Mouse (Mus musculus): Measurements from ENCODE around the gene Dlst.
A peak's percentile ranks its signal among the peaks of the same experiment; 100 is the strongest.
"Not testable (repeated sequence)": the region's sequence is repeated elsewhere in the genome, so short reads cannot be mapped to it uniquely, and the experiment has no call there.

The Dlst gene

DNA sequence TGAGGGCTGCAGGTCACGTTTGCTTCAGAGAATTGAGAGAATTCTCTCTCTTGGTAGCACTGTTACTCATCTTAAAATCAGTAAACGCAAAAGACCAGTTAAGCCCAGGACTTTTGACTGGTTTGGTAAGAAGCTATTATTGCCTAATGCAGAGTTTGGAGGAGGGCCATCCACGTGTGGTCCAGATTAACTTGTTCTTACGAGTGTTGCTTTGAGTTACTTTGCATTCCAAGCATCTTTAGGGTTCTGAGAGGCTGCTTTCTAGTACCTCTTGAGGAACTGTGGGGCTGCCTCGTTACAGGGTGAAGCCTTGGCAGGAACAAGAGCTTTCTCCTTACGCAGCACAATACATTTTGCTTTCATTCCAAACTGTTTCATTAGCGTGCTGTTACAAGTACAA is 5.0 kb downstream of the Dlst start:
- DNase-seq: peak; percentile 51 to 67

DNA sequence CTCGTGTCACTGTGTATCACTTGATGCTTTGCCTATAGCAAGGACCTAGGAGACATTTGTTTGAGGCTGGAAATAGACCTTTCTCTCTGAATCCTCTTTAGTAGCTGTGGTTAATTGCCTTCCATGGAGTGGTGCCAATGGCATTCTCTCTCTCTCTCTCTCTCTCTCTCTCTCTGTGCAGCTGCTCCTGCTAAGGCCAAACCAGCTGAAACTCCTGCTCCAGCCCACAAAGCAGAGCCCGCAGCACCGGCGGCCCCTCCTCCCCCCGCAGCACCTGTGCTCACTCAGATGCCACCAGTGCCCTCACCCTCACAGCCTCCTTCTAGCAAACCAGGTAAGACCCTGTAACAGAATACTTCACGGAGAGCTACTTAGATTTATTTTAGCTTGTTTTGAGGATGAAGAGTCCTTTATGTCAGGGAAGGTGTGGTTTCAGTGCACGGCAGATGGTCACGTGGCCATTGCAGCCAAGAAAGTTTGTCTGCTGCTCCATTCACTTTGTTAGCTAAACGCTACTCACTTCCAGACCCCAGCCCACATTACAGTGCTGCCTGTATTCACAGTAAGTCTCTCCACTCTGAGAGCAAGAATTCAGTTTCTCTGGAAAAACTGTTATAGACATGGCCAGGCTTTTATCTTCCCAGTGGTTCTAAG is 11.3 kb downstream of the Dlst start:
- no peak for DNase-seq

DNA sequence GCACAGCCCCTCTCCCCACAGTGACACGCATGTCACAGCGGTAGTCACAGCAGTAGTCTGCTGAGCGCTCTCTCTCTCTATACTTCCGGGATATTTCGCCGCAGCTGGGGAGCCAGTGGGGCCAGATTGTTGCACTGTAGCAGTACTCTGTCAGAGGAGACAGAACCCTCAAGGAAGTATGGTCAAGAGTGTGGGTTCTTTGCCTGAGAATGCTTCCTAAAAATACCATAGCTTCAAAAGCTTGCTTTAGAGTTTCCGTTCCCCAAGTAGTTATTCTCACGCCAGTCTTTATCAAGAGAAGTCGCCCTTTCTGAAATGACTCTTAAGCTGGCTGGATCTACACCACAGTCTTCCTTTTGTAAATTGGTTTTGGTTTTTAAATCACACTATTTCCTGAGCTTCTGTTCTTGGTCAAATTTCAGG is 12.5 kb downstream of the Dlst start:
- no peak for DNase-seq

DNA sequence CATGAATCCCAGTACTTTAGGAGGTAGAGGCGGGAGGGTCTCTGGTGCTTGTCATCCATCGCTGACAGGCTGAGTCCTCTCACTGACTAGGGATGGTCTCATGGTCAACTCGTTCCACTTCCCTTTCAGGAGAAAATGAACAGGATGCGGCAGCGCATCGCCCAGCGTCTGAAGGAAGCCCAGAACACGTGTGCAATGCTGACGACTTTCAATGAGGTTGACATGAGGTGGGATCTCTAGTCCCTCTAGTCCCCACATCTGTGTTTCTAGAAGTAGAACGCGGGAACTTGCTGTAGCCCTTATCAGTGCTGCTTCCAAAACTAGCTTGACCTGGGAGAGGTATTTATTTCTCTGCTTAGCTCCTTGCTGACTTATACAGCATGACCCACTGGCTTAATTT is 13.0 kb downstream of the Dlst start:
- no peak for DNase-seq

DNA sequence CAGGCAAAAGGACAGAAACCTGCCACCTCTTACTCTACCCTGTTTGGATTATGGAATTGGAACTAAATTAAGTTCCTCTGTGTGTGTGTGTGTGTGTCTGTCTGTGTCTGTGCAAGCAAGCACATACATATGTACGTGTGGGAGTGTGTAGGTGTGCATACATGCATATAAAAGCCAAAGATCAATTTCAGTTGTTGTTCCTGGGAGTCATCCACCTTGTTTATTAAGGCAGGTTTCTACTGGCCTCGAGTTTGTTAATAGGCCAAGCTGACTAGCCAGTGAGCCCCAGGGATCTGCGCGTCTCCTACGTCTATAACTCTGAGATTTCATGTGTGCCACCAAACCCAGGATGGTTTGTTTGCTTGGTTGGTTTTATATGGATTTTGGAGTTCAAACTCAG is 14.1 kb downstream of the Dlst start:
- no peak for DNase-seq

DNA sequence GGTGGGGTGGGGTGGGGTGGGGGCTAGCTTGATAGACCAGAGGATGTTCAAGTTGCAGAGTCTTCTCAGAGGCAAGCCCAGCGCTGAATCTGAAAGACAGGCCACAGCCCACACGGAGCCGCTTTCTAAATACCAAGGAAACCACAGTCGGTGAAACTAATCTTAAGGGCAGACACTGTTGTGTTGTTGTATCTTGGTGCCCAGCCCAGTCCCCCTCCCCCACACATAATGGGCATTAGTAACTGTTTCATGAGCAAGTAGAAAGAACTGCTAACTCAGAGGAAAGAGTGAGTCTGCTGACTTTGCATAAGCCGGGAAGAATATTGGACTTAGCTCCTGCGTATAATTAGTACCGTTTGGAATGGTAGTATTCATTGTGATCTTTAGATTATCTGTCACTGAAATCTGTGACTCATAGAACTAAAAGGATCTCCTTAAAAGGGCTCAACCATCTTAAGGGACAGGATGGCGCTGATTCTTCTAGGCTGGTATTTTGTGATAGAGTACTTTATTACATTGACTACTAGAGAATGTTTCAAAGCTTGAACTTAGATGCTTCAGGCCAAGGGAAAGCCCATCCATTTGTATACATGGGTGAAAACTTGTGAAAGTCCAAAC is 16.5 kb downstream of the Dlst start:
- DNase-seq: no peak

DNA sequence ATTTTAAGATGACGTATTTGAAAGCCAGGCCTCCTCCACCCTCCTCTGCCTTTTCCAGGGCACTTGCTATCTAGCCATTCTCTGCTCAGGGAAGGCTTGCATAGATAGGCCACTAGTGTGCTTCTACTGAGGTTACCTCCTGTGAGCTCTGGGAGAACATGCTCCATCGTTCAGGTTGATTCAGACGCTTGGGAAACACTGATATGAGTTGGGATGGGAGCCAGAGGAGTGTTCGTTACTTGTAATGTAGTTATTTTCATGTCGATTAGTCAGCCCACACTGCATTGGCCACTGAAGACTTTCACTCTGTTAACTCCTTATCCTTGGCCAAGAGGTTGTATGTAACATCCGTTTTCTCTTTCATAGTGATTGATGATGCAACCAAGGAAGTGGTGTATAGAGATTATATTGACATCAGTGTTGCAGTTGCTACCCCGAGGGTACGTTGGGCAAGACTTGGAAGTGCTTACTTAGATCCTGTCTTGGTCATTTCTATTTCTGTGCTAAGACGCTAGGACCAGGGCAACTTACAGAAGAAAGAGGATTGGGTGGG is 18.9 kb downstream of the Dlst start:
- no peak for DNase-seq

DNA sequence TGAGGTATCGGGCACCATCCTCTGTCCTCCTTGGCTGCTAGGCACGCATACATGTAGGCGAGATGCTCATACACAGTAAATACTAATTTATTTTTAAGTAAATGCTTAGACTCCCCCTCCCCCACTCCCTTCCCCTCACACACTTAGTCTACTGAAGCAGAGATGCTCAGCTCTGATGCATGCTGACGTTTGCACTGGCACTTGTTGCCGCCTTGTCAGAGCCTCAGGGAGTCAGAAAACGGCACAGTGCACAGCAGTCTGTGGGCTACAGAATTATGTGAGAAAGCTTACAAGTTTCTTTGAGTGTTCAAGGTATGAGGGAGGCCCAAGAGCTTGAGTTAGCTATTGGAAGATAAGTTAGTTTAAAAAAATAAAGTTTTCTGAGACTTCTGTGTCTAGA is 20.7 kb downstream of the Dlst start:
- DNase-seq: no peak

DNA sequence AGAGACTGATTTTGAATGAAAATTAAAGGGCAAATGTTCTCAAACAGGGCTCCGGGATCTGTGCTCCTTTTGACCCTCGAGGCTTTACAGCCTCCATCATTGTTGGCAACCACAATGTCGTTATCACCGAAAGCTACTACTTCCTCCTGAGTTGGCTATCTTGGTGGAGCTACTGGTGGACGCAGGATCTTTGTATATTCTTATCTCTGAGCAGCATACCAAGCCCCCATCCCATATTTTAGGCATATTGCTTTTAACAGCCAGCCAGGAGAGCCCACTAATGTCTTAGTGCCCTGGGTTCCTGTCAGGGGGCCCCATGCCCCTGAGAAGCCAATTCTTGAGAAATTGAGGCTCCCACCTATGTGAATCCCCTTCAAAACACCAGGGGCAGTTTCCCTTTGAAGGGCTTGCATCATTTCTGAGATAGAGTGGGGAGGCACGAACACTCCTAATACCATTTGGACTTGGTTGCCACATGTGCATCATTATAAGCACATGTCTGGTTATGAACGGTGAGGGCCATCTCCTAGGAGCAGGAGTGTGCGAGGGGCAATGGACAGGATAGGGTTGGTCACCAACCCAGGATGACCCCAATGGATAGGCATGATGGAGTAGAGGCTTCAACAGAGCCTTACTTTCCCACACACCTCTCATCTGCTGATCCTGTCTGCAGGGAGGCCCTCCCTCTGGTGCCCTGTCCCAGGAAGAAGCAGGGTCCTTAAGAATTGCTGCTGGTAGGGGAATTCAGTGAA is 23.6 kb downstream of the Dlst start:
- DNase-seq: no peak

DNA sequence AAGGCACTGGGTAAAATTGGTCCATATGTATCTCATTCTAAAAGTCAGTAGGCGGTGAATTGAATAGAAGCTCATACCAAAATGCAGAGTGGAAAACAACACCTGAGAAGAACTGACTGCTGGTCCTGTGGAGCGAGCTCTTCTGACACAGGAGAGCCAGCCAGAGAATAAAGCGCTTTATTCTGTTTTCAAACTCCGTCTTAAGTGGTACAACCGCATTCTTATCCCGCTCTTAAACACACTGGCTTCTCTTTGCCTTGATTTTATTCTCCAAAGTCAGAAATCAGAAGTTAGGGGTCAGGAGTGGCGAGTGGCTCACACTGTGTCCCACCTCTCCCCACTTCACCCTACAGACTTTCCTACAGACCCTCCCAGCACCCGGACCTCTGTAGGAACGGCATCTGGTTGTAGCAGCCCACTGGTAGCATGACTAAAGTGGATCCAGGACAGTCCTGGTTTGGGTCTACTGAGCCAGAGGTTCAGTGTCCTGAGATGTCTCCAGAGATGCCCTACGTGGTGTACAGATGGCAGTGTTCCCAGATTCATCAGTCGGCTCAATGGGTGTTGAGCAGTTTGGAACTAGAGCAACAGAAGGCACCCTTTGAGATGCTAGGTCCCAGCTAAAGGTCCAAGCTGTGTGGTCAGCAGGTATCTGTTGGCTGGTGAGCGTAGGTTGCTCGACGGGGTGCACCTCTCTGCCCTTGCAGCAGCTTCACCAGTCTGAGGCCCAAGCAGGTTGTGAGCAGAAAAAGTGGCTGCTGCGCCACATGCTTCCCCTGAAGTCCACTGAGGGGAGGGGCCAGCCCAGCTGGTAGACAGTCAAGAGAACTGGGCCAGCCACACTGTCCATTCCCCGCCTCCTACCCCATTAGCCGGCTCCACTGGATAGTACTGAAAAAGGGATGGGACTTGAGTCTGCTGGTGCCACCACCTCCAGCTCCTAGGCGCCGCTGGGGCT is 25.2 kb downstream of the Dlst start:
- DNase-seq: peak in 1 of 2 experiments; percentile 50

DNA sequence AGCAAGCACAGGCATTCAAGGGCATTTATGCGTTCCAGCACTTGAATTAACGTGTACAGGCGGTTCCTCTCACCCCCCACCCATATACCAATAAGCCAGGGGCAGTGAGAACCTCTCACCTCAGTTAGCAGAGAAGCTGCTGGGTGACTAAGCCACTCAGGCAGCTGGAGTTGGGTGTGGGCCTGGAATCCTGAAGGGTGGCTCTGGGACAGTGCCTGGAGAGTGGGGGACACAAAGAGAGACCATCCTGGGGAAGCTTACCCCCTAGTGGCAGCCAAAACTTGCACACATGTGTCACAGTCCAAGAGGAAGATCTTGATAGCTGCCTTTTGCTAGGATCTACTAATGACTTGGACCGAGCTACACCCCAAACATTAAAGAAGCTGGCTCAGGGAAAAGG is 26.0 kb downstream of the Dlst start:
- no peak for DNase-seq

DNA sequence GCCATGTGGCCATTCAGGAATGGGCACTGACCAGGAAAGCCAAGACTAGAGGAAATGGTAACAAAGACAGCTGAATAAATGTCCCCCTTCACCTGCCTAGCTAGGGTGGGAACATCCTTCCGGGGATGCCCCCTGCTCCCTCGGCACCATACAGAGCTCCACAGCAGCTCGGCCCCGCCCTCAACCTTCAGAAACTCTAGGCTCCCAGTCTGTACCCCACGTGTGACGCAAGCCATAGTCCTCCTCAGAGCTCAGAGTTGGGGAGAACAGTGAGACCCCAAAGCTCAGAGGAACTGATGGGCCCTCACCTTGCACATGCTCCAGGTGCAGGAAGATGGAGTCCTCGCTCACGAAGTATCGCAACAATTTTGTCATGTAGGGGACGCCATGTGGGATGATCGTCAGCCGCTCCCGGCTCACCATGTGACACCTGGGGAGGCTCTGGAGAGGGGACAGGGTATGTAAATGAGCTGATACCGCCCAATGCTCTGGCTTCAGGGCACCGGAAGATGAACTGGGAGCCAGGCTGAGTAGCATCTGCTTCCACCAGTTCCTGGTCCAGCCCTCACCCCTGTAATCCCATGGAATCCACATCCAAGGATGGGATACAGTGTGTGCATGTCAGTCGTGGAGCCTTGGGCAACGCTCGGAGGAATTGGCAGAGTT is 29.5 kb downstream of the Dlst start:
- no peak for DNase-seq

DNA sequence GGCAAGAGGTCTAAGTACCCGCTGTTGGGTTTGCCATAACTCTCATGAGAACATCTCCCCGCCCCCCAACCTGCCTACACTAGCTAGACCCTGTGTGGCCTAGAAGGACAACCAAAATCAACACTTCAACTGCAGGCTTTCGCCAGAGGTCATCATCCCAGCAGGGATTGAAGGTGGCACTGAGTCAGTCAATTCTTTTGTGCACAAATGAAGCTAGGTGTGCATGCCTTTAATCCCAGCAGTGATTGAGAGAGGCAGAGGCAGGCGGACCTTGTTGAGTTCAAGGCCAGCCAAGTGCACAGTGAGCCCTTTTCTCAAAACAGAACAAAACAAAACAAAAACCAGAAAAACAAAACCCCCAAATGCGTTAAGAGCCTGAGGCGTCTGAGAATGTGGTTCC is 30.5 kb downstream of the Dlst start:
- DNase-seq: no peak

DNA sequence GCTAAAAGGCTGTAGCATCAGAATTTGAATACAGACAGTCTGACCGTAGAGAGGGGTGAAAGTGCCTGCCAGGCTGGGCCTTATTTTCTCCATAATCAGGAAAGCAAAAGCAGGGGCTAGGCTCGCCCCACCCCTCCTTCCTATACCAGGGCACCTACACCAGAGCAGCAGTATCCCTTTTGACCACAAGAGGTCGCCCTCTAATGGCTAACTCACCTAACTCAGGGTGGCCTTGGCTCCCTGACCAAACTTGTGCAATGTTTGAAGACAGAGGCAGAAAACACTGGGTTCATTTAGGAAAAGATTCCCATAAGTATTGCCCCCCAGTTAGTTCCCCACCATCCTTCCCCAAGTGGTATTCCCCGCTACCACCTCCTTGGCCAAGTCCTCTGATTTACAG is 32.2 kb downstream of the Dlst start:
- DNase-seq: peak; percentile 64 to 87

DNA sequence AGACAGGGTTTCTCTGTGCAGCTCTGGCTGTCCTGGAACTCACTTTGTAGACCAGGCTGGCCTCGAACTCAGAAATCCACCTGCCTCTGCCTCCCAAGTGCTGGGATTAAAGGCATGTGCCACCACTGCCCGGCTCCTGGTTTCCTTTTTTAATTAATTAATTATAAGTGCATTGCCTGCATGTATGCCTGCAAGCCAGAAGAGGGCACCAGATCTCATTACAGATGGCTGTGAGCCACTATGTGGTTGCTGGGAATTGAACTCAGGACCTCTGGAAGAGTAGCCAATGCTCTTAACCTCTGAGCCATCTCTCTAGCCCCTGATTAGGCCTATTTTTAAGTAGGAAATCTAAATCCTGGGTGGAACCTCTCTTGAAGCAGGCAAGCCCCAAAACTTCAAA is 33.6 kb downstream of the Dlst start:
- DNase-seq: not testable (repeated sequence)

DNA sequence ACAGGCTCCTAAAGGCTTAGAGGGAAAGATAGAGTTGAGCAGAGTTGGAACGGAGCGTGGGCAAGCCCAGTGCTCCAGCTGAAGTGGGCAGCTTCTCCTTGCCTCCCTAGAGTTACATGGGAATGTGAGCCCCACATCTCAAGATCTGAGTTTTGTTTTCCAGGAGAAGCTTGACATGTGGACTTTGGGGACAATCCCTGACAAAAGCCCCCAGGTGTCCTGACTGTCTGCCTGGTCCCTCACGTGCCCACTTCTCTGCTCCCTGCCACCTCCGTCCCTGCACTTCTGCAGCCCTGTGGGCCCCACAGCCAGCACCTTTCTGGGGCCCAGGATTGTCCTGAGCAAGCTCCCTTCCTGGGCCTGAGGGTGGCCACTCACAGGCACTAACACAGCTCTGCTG is 34.2 kb downstream of the Dlst start:
- DNase-seq: no peak

DNA sequence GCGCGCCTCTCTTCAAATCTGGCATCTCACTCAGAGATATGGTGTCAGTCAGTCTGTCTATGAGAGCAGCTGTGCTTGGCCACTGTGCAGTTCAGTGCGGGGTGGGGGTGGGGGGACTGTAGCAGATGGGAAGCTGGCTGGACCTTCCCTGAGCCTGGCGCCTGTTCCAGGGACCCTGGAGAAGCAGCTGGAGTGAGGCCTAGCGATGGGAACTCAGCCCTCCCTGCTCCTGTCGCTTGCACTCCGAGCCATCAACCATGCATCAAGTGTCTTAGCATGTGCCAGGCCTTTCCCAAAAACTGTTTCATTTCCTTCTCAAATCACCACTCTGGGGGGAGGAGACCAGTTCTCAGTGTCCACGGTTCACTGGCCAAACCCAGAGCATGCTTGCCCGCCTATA is 35.0 kb downstream of the Dlst start:
- peak; percentile 37 to 81 for DNase-seq

DNA sequence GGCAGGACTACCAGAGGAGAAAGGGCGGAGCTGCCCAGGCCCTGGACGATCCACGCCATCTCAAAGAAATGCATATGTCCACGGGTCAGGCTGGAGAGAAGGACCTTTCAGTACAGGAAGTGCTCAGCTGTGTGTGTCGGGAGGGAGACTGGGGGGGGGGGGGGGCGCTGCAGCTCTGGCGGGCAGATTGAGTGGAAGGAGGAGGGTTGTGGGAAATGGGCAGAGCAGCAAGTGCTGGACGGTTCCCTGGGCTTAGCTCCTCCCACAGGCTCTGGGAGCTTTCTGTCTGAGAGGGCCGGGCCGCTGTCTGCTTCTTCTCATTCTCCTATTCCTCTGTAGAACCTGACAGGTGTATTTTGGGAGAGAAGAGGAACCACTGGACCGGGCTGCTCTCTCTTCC is 35.7 kb downstream of the Dlst start:
- peak in 1 of 2 experiments; percentile 53 for DNase-seq

DNA sequence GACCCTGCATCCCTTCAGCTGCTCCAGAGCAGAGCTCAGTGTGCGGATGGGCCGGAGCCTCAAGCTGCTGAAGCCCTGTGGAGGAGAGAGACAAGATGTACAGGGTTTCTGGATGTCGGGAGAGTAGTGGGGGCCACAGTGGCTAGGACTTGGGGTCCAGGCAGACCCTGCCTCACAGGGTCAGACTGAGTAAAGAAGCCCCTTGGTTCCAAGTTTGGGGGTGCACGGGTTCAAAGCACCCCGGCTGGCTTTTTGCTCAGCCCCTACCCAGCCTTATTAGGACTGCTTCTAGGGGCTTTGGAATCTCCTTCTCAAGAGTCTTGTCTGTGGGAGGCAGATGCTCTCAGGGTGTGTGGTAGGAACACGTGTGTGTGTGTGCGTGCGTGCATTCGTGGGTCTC is 36.2 kb downstream of the Dlst start:
- no peak for DNase-seq

DNA sequence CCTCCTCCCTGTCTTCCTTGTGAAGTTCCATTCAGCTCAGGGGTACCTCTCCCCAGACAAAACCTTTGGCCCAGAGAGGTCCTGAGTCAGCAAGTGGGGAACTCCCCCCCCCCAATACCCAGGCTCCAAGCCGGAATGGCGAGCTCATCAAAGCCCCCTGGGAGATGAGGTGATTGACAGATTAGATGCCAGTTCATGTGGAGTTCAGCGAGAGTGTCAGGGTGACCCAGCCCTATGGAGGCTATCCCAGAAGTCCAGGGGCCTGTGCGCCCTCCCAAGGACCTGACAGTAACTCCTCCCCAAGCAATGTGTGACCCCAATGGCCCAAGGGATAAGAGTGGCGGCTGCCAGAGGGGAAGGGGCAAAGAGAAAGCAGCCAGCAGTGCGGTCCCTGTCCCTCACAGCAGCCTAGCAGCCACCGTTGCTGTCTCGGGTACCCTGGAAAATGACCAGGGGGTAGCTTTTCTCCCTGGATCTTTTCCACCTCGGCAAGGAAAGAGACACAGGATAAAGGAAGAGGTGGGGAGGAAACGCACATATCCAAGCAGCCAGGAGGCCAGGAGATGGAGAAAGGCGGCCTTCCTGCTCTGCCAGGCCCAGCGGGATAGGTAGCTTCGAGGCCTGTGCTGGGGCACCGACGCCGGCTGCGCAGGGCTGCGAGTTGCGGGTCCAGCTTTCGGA is 39.8 kb downstream of the Dlst start:
- DNase-seq: no peak

DNA sequence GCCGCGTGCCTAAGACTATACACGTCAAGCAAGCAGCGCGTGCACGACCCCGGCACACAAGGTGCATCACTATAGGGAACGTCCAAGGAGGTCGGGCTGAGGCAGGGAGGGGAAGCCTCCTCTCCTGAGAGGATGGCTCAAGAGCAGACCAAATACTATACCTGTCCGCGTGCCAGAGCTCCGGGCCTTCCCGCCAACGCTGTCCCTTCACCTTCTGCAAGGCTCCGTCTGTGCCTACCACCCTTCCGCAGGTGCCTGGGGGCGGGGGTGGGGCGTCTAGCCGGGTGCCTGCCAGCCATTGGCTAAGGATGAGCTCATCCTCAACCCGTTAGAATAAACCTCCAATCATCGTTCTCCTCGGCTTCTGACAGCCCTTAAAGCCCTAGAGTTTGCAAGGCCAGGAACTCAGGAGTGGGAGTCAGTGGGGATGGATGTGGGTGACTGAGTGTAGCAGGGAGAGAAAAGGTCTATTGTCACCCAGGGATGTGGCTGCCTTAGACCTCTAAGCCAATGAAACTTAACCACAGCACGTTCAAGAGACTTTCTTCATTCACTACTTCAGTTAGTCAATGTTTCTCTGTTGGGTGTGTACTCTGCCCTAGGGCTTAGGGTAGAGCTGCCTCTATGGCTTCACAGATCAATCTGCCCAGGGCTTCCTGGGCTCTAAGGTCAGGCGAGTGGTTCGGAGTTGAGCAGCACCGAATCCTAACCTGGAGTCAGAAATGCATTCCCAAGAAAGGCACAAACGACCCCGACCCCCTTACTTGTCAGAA is 40.6 kb downstream of the Dlst start, which contains the start of gene Rps6kl1:
TSS of gene Rps6kl1 (minus strand) at position 263 of the 773 bp plus-strand sequence.
- peak in 1 of 2 experiments; percentile 48 for DNase-seq
